Mouse (Mus musculus) stomach, embryonic 16.5 days (tissue): Measurements from ENCODE around the gene Npr3. TPM values are rescaled to one million over a fixed set of nuclear protein-coding genes. Genes with fewer than 3 reads are reported as not detected.

ENCODE experiments used
- ATAC-seq: fragments of 200-750 bp; cut with Nextera tagmentation; 2 replicates; pipeline ENCODE4 v1.8.0; 2017; ENCODE audit warnings: moderate number of reproducible peaks, moderate TSS enrichment; ENCODE audit not compliant: insufficient read depth, low FRiP score
- H3K27ac ChIP-seq: fragments of 300-500 bp; sonication (generic); 2 replicates; pipeline ENCODE4 v1.5.1; 2014; ENCODE audit warnings: low read length
- H3K27me3 ChIP-seq: fragments of 300-500 bp; sonication (generic); 2 replicates; pipeline ENCODE4 v1.6.1; 2014; ENCODE audit warnings: low read length, control low read depth, mixed read lengths; ENCODE audit not compliant: control insufficient read depth, insufficient read depth
- H3K36me3 ChIP-seq: fragments of 300-500 bp; sonication (generic); 2 replicates; pipeline ENCODE4 v1.6.1; 2014; ENCODE audit warnings: low read length; ENCODE audit not compliant: control insufficient read depth, insufficient read depth
- H3K4me1 ChIP-seq: fragments of 300-500 bp; sonication (generic); 2 replicates; pipeline ENCODE4 v1.6.1; 2014; ENCODE audit warnings: low read length, control low read depth, mixed read lengths; ENCODE audit not compliant: control insufficient read depth, insufficient read depth
- H3K4me2 ChIP-seq: fragments of 300-500 bp; sonication (generic); 2 replicates; pipeline ENCODE4 v1.6.1; 2014; ENCODE audit warnings: low read depth, low read length, mixed read lengths
- H3K4me3 ChIP-seq: fragments of 300-500 bp; sonication (generic); replicated peaks from 2 replicates; pipeline ENCODE4 v1.5.1; 2014; ENCODE audit warnings: mild to moderate bottlenecking, low read length
- H3K9ac ChIP-seq: fragments of 300-500 bp; sonication (generic); 2 replicates; pipeline ENCODE4 v1.6.1; 2014; ENCODE audit warnings: low read length
- H3K9me3 ChIP-seq: fragments of 300-500 bp; sonication (generic); replicated peaks from 2 replicates; pipeline ENCODE4 v1.6.1; 2016; ENCODE audit warnings: low read length, control low read depth; ENCODE audit not compliant: control insufficient read depth
- WGBS: fragments of 180-500 bp; shearing (Covaris S2); extraction: QIAGEN DNeasy Blood & Tissue Kit; methylation state at CpG from one replicate; pipeline ENCODE4 v1.1.7; 2014; 5-methylcytosine and 5-hydroxymethylcytosine counted together
- polyA plus RNA-seq: library from polyadenylated mRNA; unstranded; fragments of >200 nt; fragmentation: Nextera tagmentation; extraction: Ambion mirVana; gene quantifications from 2 replicates; pipeline ENCODE4 v1.2.1, GENCODE M21; 2015

Gene Npr3
- polyA plus RNA-seq, 1 experiment from 2014 or later: 3.4 TPM

- 72% methylated on average over 15 of the region's 15 CpGs for WGBS
- ATAC-seq: no peak
- no peak overlapping the region for H3K9ac ChIP-seq
- no peak overlapping the region for H3K4me2 ChIP-seq
- no peaks in the 10 kb centered on the region for H3K4me1 ChIP-seq
- no peaks in the 10 kb centered on the region for H3K36me3 ChIP-seq
- H3K4me3 ChIP-seq: no peak overlapping the region
- no peaks in the 10 kb centered on the region for H3K9me3 ChIP-seq
- H3K27me3 ChIP-seq: no peaks in the 10 kb centered on the region
- no peak overlapping the region for H3K27ac ChIP-seq
These were observed 44.1 kb downstream of the Npr3 start for GRCm38 (mm10) chr15:11862785-11863539.

GRCm38 (mm10) chr15:11862253-11862652 is 44.8 kb downstream of the Npr3 start:
- 80% methylated on average over 7 of the region's 7 CpGs for WGBS
- Histone ChIP-seq H3K27me3 (no peaks in the 10 kb centered on the region), H3K4me1 (no peaks in the 10 kb centered on the region), H3K9me3 (no peaks in the 10 kb centered on the region), H3K4me2 (no peak overlapping the region), H3K27ac (no peak overlapping the region), H3K36me3 (no peaks in the 10 kb centered on the region), H3K4me3 (no peak overlapping the region), H3K9ac (no peak overlapping the region)
- ATAC-seq: no peak

GRCm38 (mm10) chr15:11860259-11860658 is 46.8 kb downstream of the Npr3 start:
- ATAC-seq: no peak
- Histone ChIP-seq H3K4me1 (no peaks in the 10 kb centered on the region), H3K27ac (no peak overlapping the region), H3K9me3 (no peaks in the 10 kb centered on the region), H3K4me2 (no peak overlapping the region), H3K27me3 (no peaks in the 10 kb centered on the region), H3K4me3 (no peak overlapping the region), H3K36me3 (no peaks in the 10 kb centered on the region), H3K9ac (no peak overlapping the region)
- WGBS: 82% methylated on average over 2 of the region's 2 CpGs

- Histone ChIP-seq H3K27me3 (no peaks in the 10 kb centered on the region), H3K27ac (no peak overlapping the region), H3K4me3 (no peak overlapping the region), H3K9ac (no peak overlapping the region), H3K4me2 (no peak overlapping the region), H3K9me3 (no peaks in the 10 kb centered on the region), H3K4me1 (no peaks in the 10 kb centered on the region), H3K36me3 (no peaks in the 10 kb centered on the region)
- ATAC-seq: no peak
- 88% methylated on average over 3 of the region's 3 CpGs for WGBS
These were observed 47.3 kb downstream of the Npr3 start for GRCm38 (mm10) chr15:11859829-11860228.

- WGBS: 90% methylated on average over 6 of the region's 6 CpGs
These were observed 48.7 kb downstream of the Npr3 start for GRCm38 (mm10) chr15:11858411-11858810.

GRCm38 (mm10) chr15:11845204-11846062 is 61.7 kb downstream of the Npr3 start:
- 76% methylated on average over 16 of the region's 16 CpGs for WGBS
- H3K4me1 ChIP-seq: 0 out of 2 replicates have a peak, but pooled peaks cover 3% of the 10 kb centered on the region
- H3K27ac ChIP-seq: no peak overlapping the region
- no peaks in the 10 kb centered on the region for H3K36me3 ChIP-seq
- no peaks in the 10 kb centered on the region for H3K9me3 ChIP-seq
- ATAC-seq: no peak
- H3K27me3 ChIP-seq: no peaks in the 10 kb centered on the region
- no peak overlapping the region for H3K4me3 ChIP-seq
- no peak overlapping the region for H3K9ac ChIP-seq
- no peak overlapping the region for H3K4me2 ChIP-seq

More at GRCm38 (mm10) chr15:11858411-11858810, 48.7 kb downstream of the Npr3 start:
- H3K9ac ChIP-seq: no peak overlapping the region
- H3K27ac ChIP-seq: no peak overlapping the region
- H3K9me3 ChIP-seq: no peaks in the 10 kb centered on the region
- no peak for ATAC-seq
- H3K4me3 ChIP-seq: no peak overlapping the region
- no peak overlapping the region for H3K4me2 ChIP-seq
- H3K27me3 ChIP-seq: no peaks in the 10 kb centered on the region
- no peaks in the 10 kb centered on the region for H3K36me3 ChIP-seq
- H3K4me1 ChIP-seq: no peaks in the 10 kb centered on the region

- Histone ChIP-seq H3K4me3 (no peak overlapping the region), H3K4me2 (no peak overlapping the region), H3K36me3 (no peaks in the 10 kb centered on the region), H3K9me3 (no peaks in the 10 kb centered on the region), H3K27ac (no peak overlapping the region), H3K27me3 (no peaks in the 10 kb centered on the region), H3K4me1 (0 out of 2 replicates have a peak, but pooled peaks cover 3% of the 10 kb centered on the region), H3K9ac (no peak overlapping the region)
- no peak for ATAC-seq
- 75% methylated on average over 6 of the region's 6 CpGs for WGBS
These were observed 63.0 kb downstream of the Npr3 start for GRCm38 (mm10) chr15:11844115-11844514.

- Histone ChIP-seq H3K9ac (no peak overlapping the region), H3K27ac (no peak overlapping the region; the same call in 1 of the 2 replicates), H3K4me3 (no peak overlapping the region), H3K4me1 (0 out of 2 replicates have a peak, but pooled peaks cover 3% of the 10 kb centered on the region), H3K4me2 (no peak overlapping the region), H3K9me3 (no peaks in the 10 kb centered on the region), H3K36me3 (no peaks in the 10 kb centered on the region), H3K27me3 (no peaks in the 10 kb centered on the region)
- 60% methylated on average over 4 of the region's 4 CpGs for WGBS
- ATAC-seq: no peak
These were observed 65.3 kb downstream of the Npr3 start for GRCm38 (mm10) chr15:11841828-11842227.

- Histone ChIP-seq H3K9me3 (no peaks in the 10 kb centered on the region), H3K4me1 (no peaks in the 10 kb centered on the region), H3K27me3 (no peaks in the 10 kb centered on the region), H3K36me3 (no peaks in the 10 kb centered on the region), H3K9ac (no peak overlapping the region), H3K4me2 (no peak overlapping the region), H3K27ac (no peak overlapping the region), H3K4me3 (no peak overlapping the region)
- no peak for ATAC-seq
- WGBS: 16% methylated on average over 1 of the region's 1 CpGs
These were observed 71.2 kb downstream of the Npr3 start for GRCm38 (mm10) chr15:11835913-11836312.
